Mouse (Mus musculus): ENCODE measurements around the gene Lmnb2.
A peak's percentile ranks its signal among the peaks of the same experiment; 100 is the strongest.

Gene Lmnb2

GRCm38 (mm10) chr10:80899591-80900317 is 18.3 kb downstream of the Lmnb2 start:
- peak; percentile 40 to 44 for DNase-seq

DNA sequence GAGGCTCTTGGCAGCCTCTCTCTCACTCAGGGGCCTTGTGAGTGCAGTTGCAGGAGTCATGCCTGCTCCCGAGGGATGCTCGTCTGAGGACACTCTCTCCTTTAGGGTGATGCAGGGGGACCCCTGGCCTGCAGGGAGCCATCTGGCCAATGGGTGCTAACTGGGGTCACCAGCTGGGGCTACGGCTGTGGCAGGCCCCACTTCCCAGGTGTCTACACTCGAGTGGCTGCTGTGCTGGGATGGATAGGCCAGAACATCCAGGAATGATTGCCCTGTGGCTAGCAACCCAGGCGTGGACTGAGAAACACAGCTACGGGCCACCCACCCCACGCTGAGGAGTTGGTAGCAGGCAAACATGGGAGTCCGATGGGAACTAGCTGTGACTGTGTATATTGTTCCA is 19.0 kb downstream of the Lmnb2 start:
- DNase-seq = peak in 1 of 2 experiments; percentile 40

DNA sequence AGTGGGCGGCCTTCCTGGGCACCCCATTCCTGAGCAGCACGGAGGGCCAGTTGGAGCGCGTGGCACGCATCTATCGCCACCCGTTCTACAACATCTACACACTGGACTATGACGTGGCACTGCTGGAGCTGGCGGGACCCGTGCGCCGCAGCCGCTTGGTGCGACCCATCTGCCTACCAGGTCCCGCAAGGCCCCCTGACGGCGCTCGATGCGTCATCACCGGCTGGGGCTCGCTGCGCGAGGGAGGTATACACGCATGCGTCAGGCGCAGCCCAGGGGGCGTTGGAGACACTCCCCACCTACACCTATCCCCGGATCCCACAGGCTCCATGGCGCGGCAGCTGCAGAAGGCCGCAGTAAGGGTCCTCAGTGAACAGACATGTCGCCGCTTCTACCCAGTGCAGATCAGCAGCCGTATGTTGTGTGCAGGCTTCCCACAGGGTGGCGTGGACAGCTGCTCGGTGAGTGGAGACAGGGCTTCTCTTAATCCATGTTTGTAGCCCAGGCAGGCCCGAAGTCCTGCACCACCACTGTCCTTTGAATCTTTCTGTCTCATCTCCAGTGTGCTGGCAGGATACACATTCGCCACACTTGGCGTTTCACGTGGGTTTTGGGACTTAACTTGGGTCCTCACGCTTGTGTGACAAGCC is 20.1 kb downstream of the Lmnb2 start:
- peak in 1 of 2 experiments; percentile 46 for DNase-seq

GRCm38 (mm10) chr10:80896581-80897485 is 21.2 kb downstream of the Lmnb2 start:
- no peak for DNase-seq

- no peak for DNase-seq
These were observed 22.3 kb downstream of the Lmnb2 start for GRCm38 (mm10) chr10:80895697-80896096.

GRCm38 (mm10) chr10:80895100-80895499 is 22.9 kb downstream of the Lmnb2 start:
- peak; percentile 54 to 56 for DNase-seq

- DNase-seq = peak; percentile 85 to 88
These were observed 30.9 kb downstream of the Lmnb2 start for GRCm38 (mm10) chr10:80887181-80887580.

- peak; percentile 88 to 91 for DNase-seq
These were observed 36.7 kb downstream of the Lmnb2 start for GRCm38 (mm10) chr10:80881301-80881700.

DNA sequence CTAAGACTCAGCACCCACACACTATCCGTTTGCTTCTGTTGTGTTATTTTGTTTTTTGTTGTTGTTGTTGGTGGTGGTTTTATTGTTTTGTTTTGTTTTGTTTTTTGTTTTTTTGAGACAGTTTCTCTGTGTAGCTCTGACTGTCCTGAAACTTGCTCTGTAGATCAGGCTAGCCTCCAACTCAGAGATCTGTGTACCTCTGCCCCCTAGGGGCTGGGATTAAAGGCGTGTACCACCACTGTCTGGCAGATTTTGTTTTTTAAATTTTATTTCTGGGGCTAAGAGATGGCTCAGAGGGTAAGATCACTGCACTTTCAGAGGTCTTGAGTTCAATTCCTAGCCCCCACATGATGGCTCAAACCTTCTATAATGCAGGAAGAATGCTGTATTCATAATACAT is 37.1 kb downstream of the Lmnb2 start:
- DNase-seq = no peak

DNA sequence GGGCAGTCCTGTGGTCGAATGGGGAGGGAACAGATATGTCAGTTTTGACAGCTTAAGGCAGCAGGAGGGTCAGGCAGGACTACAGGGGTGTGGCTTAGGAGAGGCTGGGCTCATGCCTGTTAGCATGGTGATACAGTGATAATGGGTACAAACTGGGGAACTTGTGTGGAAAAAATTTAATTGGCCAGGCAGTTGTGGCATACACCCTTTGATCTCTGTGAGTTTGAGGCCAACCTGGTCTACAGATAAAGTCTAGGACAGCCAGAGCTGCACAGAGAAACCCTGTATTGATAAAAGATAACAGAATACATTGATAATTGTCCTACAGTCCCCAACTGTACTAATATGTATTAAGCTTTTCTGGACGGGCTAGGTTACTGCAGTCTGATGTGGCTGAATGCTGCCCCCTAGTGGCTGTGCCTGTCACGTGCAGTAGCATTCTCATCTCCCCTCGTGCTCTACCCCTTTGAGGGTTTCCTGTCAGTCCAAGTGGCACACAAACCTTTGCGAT is 37.9 kb downstream of the Lmnb2 start:
- DNase-seq = peak; percentile 83 to 88

- DNase-seq = peak in 1 of 2 experiments; percentile 55
These were observed 41.5 kb downstream of the Lmnb2 start for GRCm38 (mm10) chr10:80876594-80876993.

GRCm38 (mm10) chr10:80876028-80876427 is 42.0 kb downstream of the Lmnb2 start:
- DNase-seq = peak; percentile 83 to 87

DNA sequence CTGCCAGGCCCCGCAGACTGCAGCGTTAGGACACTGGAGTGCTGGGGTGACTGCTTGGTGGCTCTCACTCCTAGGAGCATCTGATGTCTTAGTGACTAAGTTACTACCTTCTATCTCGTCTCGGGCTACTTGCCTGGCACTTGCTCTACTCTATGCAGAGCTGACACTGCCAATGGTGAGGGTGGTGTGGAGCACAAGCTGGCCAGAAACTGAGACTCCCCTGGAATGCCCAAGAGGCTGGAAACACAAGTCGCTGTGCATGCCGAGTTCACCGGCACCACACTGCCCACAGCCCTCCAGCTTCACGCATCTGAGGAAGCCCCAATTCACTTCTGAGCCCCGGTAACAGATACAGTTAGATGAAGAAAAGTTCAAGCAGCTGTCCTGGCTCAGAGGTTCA is 44.0 kb downstream of the Lmnb2 start:
- no peak for DNase-seq

GRCm38 (mm10) chr10:80871581-80871980 is 46.5 kb downstream of the Lmnb2 start, which contains the start of gene Tmprss9:
TSS of gene Tmprss9 (plus strand) at chr10:80871848.
- no peak for DNase-seq

- no peak for DNase-seq
These were observed 47.1 kb downstream of the Lmnb2 start for GRCm38 (mm10) chr10:80870993-80871392.

- DNase-seq = peak; percentile 75 to 86
These were observed 53.6 kb downstream of the Lmnb2 start for GRCm38 (mm10) chr10:80864446-80864845.

DNA sequence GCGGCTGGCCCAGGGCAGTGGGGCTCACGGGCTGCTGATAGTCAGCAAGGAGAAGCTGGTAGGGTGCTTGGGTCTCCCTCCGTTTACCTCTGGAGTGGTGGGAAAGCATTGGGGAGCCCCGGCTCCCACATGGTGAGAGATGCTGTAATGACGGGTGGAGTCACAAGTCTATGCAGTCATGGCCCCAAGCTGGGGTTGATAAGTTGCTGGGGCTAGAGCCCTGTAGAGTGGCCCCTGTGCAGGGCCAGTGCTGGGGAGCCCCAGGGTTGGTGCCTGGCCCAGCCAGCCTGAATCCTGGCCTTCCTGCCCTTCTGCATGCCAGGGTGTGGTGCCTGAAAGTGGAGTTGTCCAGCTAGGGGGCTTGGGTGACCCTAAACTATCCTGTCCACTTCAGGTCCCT is 55.7 kb downstream of the Lmnb2 start:
- DNase-seq = no peak

- DNase-seq = no peak
These were observed 59.6 kb downstream of the Lmnb2 start for GRCm38 (mm10) chr10:80858350-80858935.

DNA sequence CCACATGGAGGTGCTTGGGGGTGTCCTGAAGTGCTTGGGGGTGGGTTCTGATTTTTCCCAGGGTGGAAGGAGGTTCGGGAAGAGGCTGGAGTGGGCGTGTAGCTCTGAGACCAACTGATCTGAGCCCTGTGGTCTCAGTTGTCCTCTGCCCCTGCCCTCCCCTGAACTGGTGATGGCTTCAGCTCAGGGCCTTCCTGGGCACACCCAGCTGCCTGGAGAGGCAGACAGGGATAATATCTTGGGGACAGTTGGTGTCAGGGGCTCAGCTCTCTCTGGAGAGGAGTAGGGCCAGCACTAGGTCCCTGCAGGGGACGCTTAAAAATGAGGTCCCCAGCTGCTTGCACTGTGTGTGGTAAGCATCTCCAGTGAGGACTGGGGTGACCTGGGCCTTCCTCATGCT is 60.2 kb downstream of the Lmnb2 start:
- no peak for DNase-seq

GRCm38 (mm10) chr10:80857386-80857785 is 60.7 kb downstream of the Lmnb2 start:
- no peak for DNase-seq

GRCm38 (mm10) chr10:80856908-80857307 is 61.1 kb downstream of the Lmnb2 start:
- no peak for DNase-seq

DNA sequence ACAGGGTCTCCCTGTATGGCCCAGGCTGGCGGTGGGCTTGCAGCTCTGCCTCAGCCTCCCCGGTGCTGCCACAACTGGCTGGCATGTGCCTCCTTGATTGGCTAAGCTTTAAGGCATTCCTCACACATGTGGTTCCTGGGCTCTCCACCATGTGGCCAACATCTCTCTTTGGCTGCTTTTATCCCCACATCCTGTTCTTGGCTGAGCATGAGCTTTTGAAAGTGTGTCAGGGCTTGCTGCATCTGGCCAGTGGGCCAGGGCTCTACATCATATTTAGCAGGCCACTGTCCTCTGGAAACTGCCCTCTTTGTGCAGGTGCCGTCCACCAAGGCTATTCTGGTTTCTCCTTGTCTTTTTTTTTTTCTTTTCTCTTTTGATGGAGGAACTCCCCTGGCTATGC is 61.8 kb downstream of the Lmnb2 start:
- DNase-seq = no peak

GRCm38 (mm10) chr10:80855749-80856073 is 62.3 kb downstream of the Lmnb2 start:
- DNase-seq = peak in 1 of 2 experiments; percentile 56

All from cerebellum, postnatal 10 days (tissue).